Mouse (Mus musculus) heart, adult 11 months (tissue): ENCODE results near the gene Rundc1.
A peak's percentile ranks its signal among the peaks of the same experiment; 100 is the strongest.
"Not testable (repeated sequence)": the region's sequence is repeated elsewhere in the genome, so short reads cannot be mapped to it uniquely, and the experiment has no call there.

Experiments
- DNase-seq: peaks from one replicate; pipeline ENCODE4 v3.0.0; 2022

Gene Rundc1

DNA sequence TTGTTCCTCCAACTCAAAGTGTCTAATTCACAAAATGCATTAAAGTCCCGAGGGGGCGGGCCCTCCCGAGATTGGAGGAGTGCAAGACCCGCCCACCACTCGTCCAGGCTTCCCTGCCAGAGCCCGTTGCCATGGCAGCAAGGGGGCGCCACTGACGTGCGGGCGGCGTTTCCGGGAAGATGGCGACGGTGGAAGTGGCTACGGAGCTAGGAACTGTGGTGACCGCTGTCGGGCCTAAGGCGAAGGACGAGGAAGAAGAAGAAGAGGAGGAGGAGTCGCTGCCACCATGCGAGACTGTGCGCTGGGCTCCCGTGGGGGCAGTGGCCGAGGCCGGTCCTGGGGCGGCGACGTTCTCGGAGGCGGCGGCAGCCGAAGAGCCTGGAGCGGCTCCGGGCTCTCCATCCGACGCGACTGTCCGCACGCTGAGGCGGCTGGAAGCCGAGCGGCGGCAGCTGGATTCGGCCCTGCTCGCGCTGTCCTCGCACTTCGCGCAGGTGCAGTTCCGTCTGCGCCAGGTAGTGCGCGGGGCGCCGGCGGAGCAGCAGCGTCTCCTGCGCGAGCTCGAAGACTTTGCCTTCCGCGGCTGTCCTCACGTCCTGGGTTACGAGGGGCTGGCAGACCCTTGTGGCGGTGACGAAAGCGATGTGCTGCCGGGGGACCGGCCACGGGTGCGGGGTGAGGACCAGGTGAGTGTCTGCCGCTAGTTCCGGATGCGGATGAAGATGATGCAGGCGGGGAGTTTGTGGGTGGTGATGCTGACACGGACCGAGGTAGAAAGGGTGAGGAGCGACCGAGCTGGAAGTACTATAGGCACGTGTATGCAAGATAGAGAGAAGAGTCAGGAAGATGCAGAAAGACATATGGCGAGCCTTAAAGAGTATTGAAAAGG lies at the start of gene Rundc1, which contains the start of gene Ptges3l:
TSS of gene Rundc1 (plus strand) at position 161 of the 889 bp plus-strand sequence.
TSS of gene Ptges3l (minus strand) at position 409 of the 889 bp plus-strand sequence.
- peak; percentile 99 for DNase-seq

DNA sequence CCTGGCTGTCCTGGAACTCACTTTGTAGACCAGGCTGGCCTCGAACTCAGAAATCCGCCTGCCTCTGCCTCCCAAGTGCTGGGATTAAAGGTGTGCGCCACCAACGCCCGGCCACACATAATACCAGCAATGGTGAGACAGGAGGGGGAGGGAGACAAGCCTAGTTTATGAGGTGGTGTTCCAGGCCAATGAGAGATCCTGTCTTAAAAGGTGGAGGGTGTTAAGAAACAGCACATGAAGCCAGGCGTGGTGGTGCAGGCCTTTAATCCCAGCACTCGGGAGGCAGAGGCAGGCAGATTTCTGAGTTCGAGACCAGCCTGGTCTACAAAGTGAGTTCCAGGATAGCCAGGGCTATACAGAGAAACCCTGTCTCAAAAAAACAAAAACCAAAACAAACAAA lies 46.7 kb upstream of the Rundc1 start:
- not testable (repeated sequence) for DNase-seq

DNA sequence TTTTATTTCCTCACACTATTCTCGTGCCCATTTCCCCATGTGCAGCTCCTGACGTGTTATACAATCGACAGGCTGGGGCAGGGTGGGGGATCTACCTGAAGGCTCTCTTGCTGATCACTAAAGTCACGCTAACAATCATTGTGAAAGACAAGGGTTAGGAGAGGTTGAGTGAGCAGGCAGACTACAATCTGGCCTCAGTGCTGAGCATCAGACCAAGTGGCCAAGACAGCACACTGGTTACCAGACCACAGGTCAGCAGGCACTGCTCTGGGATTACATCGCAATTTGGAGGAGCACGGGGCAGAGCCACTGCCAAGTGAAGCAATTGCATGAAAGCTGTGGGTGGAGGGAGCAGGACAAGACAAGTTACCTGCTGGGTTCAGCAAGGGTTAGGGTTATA lies 46.0 kb upstream of the Rundc1 start:
- DNase-seq, result no peak

DNA sequence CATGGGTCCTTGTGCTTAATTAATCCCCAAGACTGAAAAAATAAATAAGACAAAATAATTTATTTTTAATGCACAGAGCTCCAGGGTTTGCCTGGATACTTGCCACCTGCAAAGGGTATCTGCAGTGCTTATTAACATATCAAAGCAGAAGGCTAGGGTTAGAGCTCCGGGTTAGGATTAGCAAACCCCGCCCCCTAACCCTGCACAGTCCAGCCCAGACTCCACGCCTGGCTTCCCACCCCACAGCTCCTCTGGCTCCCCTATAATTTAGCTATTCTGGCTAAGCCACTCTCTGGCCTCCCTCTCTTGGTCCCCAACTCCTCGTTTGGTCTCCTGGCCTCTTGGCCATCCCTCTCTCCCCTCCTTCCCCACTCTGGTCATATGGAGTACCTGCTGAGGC lies 43.1 kb upstream of the Rundc1 start:
- DNase-seq, result no peak

DNA sequence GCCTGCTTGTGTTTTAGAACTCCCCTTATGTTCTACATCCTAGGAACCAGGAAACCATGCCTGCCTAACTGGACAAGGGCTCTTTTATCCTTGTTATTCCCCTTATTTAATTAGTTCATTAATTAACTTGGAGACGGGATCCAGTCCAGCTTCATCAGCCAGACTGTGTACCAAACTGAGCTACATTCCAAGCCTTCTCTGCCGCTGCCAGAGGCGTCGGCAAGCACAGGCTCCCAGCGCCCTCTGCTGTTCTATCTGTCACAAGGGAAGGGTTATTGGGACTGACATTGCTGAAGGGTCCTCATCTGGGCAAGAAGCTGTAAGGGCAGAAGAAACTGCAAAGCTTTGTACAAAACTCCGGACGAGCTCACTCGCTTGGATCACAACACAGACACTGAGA lies 29.8 kb upstream of the Rundc1 start:
- peak; percentile 92 for DNase-seq

DNA sequence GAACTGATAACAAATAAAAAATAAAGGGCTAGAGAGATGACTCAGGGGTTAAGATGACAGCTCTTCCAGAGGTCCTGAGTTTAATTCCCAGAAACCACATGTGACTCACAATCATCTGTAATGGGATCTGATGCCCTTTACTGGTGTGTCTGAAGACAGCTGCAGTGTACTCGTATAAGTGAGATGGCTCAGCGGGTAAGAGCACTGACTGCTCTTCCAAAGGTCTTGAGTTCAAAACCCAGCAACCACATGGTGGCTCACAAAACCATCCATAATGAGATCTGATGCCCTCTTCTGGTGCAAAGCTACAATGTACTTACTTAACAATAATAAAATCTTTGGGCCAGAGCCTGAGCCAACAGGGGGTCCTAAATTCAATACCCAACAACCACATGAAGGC lies 9.6 kb upstream of the Rundc1 start:
- DNase-seq, result peak; percentile 72

DNA sequence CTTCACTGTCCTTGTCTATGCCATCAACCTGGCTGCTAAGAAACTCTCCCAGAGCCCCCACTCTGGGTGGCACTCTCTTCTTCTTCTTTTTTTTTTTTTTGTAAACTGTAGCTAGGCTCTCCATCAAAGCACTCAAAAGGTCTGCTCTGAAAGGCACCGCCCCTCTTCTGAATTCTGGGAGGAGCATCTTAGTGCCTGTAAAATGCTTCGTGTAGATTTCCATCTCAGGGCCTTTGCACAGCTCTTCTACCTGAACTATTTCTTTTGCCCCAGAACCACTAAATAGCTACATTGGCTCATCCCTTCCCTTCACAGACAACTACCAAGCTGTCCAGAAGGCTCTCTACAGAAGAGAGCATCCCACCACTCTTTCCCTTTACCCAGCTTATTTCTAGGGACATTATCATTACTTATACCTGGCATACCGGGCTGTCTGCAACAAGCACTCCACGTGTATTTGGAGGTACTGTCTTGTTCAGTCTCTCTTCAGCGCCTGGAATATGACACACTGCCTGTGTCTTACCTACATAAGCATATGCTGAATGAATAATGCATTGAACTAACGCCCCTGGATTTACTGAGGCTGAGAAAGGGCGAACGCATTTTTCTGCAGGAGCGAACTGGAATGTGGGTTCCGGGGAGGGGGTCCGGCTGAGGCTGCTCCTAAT lies 8.3 kb upstream of the Rundc1 start:
- no peak for DNase-seq

DNA sequence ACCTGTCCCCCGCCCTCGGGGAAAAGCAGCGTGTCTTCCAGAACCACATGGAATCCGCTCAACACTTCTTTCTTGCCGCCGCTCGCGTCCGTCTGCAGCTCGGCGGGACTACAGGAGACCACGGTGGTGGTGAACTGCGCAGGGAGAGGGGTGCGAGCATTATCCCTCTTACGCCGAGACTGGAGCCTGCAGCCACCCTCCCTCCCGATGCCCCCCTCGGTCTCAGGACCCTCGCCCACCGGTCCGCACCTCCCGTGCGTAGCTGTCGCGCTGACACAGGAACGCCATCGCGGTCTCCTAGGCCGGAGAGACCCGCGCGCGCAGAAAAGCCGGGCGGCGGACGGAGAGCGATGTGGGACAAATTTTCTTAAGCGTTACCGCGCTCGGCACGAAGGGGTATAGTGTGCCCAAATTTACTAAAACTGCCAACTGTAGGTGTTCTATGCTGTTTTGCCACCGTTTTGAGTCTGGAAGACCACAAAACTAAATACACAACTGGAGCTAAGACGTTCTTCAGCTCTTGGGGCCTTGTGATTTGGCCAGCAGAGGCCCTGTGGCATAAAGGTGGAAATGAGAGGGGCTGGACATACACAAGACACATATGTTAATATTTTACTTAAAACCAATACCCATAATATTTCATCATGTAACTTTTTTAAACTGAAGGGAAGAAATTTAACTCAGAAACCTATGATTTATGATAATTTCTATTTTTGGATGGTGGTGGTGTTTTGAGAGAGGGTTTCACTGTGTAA lies 7.6 kb upstream of the Rundc1 start, which contains the start of gene Aarsd1:
TSS of gene Aarsd1 (minus strand) at position 515 of the 755 bp plus-strand sequence.
- DNase-seq, result peak; percentile 98

DNA sequence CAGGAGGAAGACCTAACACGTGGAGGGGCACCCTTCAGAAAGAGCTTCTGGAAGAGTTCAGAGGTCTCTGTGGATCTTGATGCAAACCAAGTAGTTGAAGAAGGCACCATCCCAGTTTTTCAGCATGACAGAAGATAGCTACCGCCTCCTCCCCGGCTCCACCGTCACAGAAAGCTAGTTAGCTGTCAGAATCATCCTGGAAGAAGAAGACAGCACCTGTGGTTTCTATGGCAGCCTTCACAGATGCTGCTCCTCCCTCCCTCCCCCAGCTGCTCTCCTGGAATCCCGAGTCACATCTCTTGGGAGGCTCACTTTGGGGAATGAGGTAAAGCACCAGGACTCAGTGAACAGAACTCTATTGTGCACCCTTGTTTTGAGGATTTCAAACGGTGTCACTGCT lies 5.9 kb upstream of the Rundc1 start:
- DNase-seq, result no peak

DNA sequence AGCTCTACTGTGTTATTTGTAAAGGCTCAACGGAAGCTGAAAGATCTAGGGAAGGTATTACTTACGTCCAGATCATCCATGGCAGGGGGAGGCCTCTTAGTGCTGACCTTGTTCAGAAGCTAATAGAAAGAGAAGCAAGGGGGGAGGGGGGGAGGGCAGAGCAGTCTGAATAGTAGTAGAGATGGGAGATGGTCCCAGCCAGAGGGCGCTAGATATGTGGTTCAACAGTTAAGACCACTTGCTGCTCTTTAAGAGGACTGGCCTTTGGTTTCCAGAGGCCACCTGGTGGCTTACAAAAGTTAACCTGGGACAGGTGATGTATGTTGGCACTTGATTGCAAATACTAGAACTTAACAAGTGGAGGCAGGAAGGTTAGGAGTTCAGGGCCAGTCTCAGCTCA lies 5.3 kb upstream of the Rundc1 start:
- DNase-seq, result no peak

DNA sequence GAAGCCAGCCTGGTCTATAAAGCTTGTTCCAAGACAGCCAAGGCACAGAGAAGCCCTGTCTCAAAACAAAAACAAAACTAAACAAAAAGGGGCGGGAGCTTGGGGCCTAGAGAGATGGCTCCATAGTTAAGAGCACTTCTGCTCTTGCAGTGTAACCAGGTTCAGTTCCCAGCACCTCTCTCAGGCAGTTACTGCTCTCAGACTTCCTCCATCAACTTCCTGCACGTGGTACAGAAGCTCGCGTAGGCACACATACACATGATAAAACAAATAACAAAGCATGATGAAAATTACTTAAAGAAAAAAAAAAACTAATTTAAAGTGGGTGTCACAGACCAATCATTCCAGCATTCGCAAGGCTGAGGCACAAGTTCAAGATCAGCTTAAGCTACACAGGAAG lies 4.7 kb upstream of the Rundc1 start:
- no peak for DNase-seq

DNA sequence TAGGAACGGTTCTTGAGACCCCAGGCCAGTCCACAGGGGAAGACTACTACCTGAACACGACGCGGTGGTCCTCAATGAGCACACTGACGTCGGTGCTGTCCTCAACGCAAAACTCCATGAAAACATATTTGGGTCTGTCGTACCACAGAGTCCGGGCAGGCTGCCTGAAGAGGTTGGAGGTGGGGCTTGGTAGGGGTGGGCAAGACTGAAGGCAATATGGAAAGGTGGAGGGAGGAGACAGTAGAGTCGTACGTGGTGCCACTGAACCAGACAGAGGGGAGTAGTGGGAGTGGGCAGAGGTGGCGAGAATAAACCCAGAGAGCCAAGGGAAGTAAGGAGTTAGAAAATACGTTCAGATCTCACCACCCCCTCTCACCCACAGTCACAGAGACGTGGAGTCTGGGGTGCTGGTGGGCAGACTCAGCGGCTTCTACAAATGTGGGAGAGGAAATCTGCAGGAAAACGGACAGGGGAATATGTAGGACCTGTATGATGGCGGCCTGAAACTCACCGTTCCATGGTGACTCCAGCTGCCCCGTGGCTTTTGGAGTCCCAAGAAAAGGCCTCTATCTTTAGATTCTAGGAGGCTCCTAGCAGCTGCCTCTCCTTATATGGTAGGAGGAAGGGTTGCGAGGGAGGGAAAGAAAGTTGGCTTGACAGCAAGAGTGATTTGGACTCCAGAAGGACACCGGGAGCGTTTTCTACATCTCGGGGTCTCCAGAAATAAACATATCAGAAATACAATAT lies 607 bp upstream of the Rundc1 start, which contains the start of gene Gm27029:
TSS of gene Gm27029 (minus strand) at position 692 of the 747 bp plus-strand sequence.
- peak; percentile 96 for DNase-seq

DNA sequence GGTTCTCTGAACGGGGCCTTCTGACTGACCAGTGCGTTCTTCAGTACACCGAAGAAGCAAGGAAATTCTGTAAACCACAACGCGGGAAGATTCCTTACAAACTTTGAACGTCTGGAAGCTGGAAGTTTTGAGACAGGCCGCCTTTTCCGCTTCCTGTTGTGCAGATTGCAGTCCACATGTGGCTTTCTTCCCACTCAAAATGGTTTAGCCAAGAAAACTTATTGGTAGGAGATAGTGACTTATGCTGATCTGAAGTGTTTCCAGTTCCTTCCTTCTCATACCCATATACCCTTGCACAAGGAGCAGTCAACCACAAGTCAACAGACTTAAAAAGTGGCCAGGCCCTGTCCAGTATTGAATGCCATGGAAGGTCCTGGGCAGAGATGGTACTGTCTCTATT lies 1.3 kb downstream of the Rundc1 start:
- DNase-seq, result no peak

DNA sequence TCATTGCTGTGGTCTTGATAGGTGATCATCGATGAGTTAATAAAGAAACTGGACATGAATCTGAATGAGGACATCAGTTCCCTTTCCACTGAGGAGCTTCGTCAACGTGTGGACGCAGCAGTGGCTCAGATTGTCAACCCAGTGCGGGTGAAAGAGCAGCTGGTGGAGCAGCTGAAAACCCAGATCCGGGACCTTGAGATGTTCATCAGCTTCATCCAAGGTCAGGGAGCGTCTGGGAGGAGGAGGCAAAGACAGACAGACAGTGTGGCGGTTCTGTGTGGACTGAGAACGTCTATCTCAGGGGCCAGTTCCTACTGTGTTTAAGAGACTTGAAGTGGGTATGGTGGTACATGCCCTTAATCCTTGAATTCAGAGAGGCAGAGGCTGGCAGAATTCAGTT lies 6.4 kb downstream of the Rundc1 start:
- DNase-seq, result no peak

DNA sequence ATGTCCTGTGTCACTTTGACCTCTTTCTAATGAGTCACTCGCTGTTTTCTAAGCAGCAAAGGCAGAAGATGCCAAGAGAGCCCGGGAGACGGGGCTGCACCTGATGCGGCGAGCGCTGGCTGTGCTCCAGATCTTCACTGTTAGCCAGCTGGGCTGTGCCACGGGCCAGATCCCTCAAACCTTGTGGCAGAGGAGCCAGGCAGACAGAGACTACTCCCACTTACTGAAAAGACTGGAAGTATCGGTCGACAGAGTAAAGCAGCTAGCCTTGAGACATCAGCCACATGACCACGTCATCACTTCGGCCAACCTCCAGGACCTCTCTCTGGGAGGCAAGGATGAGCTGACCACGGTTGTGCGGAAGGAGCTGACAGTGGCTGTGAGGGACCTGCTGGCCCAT lies 8.5 kb downstream of the Rundc1 start:
- DNase-seq, result no peak

DNA sequence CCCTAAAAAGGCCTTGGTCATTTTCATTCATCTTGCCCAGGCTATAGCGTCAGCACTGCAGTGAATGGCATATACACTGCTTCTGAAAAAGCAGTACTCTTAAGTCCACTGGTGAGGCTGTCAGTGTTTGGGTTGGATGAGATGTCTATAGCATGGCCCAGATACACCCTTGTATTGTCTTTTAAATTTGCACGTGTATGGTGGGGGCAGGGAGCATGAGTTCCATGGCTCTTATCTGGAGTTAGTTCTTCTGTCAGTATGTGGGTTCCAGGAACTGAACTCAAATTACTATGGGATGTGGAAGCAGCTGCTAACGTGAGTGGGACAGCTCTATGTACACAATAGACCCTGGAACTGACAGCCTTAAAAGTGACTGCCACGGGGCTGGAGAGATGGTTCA lies 10.9 kb downstream of the Rundc1 start:
- DNase-seq, result no peak

DNA sequence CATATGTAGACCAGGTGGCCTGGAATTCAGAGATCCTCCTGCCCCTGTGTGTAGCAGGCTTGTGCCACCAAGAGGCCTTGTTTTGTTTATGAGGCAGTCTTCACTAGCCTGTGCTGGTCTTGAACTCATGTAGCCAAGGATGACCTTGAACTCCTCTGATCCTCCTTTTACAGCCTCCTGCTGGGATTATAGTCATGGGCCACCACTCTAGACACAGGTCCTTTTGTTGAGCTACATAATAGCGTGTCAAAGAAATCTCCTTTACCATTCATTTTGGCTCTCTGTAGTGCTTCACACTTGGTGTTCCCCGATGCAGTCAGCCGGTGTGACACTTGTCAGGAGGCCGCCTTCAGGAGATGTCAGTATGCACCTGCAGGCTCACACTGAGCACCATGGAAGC lies 12.0 kb downstream of the Rundc1 start:
- DNase-seq, result no peak

DNA sequence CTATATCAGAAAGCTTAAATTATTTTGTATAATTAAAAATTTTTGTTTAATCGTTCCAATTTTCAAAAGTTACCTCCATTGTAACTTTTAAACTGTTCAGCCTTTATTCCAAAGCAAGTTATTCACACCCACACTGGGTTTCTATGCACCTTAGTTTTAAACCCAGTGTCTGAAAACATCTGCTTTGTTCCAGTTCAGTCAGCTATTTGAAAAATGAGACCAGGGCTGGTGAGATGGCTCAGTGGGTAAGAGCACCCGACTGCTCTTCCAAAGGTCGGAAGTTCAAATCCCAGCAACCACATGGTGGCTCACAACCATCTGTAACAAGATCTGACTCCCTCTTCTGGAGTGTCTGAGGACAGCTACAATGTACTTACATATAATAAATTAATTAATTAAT lies 13.1 kb downstream of the Rundc1 start:
- DNase-seq, result not testable (repeated sequence)

DNA sequence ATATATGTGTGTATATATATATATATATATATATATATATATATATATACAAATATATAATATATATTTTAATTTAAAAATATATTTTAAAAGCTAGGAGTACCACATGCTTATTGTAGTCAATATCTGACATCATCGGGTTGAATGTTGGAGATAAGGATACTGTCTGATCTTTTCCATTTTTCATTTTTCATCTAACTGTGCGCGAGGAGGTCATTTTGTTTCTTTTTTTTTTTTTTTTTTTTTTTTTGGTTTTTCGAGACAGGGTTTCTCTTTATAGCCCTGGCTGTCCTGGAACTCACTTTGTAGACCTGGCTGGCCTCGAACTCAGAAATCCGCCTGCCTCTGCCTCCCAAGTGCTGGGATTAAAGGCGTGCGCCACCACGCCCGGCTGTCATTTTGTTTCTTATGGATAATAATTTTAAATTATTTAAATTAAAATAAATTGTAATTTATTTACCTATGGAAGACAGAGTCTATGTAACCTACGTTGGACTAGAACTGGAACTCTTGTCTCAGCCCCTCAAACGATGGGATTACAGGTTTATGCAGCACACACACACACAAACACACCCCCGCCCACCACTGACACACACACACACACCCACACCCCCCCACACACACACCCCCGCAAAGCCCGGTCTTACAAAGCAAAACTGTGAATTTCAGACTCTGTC lies 16.7 kb downstream of the Rundc1 start:
- DNase-seq, result not testable (repeated sequence)

DNA sequence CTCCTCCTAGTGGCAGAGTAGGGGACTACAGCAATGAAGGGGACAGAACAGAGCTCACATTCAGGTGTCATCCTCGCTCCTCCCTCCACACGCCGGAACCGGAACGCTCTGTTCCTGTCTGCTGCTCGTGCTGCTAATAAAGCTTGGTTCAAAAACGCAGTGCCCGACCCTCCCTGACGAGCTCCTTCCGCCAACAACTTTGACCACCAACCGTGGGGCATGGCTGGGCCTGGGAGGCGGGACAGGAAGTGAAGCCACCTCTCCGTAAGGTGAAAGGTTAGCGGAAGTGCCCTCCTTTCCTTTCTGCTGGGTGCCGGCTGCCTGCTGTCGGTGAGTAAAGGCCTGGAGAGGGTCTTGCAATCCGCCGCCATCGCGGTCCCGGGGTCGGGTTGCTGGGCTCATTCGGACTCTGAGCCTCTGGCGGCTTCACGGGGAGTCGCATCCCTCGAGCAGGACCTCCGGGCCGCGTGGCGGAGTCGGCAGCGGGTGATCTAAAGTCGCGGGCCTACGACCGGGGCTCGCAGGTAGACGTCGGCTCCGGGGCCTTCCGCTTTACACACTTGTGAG lies 17.3 kb downstream of the Rundc1 start, which contains the start of gene Rpl27:
TSS of gene Rpl27 (plus strand) at position 172 of the 567 bp plus-strand sequence.
- peak; percentile 100 for DNase-seq

DNA sequence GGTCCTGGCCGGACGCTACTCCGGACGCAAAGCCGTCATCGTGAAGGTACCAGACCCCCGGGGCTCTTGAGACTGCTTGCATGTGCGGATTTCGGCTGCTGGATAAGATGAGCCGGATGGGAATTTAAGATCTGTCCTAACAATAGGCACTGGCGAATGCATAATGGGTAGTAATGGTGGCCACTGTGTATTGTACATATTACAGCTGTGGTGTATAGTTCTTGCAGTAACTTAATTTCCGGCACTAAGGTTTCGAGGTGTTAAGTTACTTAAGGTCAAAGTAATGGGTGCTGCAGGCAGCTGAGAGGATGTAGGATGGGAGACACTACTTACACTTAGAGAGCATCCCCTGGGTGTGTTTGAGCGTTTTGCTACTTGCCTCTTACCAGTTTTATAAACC lies 17.9 kb downstream of the Rundc1 start:
- DNase-seq, result no peak
